Mouse (Mus musculus) layer of hippocampus, postnatal 25 days (tissue): Measurements from ENCODE around the gene Slc4a1ap. TPM values are rescaled to one million over a fixed set of nuclear protein-coding genes. Genes with fewer than 3 reads are reported as not detected.

Experiments
- DNase-seq, 2 experiments: peaks; one replicate each; pipeline ENCODE4 v3.0.0; 2022; ENCODE audit warnings: mixed read lengths in 2 of 2, low spot score in 1 of 2; ENCODE audit errors: extremely low spot score in 1 of 2
- total RNA-seq, 2 experiments: library from RNA; stranded (reverse); gene quantifications; 2 replicates each; pipeline ENCODE4 v1.2.3; 2021

The Slc4a1ap gene
- total RNA-seq, 2 experiments from 2014 or later, result 49.3 to 50.1 TPM

DNA sequence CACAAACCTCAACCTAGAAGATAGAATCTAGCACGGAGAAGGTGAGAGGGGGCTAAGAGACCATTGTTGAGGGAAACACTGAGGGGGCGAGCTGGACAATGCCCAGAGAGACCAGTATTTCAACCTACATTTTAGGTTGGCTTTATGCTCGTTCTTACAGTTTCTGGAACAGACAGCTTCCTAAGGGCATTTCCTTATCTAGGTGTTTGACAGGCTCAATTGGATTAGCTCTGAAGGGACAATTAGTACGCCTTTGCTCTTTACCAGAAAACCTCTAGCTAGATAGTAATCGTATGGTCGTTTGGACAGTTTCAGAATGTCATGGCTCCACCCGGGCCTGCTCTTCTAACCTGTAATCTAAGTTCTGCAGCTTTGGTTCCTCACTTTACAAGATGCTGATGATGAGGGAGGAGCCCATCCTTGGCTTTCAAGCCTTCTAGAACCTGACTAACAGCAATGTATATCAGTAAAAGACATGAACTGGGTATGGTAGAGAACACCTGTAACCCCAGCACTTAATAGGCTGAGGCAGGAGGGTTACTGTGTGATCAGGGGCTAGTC, 74.4 kb downstream of the Slc4a1ap start:
- DNase-seq, result no peak

DNA sequence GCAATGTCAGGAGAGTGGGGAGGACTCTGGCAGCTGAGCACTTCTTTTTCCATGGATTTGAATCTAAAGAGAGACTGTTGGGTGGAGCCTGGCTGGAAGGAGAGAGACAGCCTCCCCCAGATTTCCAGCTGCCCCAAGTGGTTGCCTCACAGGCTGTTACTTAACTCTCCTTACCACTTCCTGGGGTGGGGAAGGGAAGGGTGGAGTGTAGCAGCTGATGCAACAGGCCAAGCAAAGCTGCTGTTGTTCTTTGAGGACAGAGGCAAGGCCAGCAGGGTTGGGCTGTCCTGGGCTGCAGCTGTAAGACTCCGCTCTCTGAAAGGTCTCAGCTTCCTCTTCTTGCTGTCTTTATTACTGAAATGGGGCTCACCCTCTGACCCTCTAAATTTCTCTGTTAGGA, 75.6 kb downstream of the Slc4a1ap start:
- no peak for DNase-seq

DNA sequence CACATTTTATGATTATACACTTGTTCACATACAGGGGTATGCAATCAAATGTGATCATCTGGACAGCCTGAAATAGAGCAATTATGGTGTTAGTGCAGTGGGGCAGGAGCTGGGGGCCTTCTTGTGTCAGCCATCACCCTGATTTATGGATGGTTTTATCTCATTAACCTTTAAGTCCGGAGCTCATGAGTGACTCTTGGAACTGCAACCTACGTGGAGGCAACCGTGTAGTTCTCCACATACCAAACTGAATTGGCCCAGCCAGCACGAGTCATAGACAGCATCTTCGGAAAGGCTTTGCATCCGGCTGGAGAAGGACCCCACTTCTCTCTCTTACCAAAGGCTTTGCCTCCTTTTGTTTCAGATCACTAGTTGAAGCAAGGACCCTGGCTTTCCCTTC, 77.0 kb downstream of the Slc4a1ap start:
- no peak for DNase-seq

DNA sequence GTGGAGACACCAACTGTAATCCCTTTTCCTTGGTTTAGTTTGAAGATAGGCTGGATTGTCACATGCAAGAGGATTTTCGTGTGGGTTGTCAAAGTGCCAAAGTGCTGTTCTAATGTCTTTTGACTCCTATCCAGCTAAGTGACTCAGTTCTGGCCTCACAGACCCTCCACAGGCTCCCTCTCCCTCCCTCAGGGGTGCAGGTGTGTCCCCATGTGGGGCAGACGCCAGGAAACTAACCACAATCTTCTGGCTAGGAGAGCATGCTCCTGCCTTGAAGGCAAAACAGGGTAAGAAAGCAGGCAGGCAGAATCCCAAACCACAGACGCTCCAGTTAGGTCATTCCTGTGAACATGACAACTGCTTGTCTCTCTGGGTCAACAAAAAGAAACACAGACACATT, 79.4 kb downstream of the Slc4a1ap start:
- DNase-seq, result no peak

Other genes with a start within 250 kb of the Slc4a1ap start
- gene Ift172, start 235.9 kb upstream of the Slc4a1ap start, total RNA-seq, result 10 to 100 TPM; 72.9 to 81.8 TPM
- gene Fndc4, start 230.9 kb upstream of the Slc4a1ap start, total RNA-seq, result 100 to 1,000 TPM; 172 to 175 TPM
- gene Gckr, start 229.6 kb upstream of the Slc4a1ap start, total RNA-seq, result under 1 TPM in 1 of 2 experiments, not detected in 1; 0.31 TPM
- 10 to 100 TPM; 43.5 to 43.9 TPM for gene Zfp512, start 74.6 kb upstream of the Slc4a1ap start, total RNA-seq
- under 1 TPM in 1 of 2 experiments, not detected in 1; 0.21 TPM for gene 4930548H24Rik, start 41.3 kb upstream of the Slc4a1ap start, total RNA-seq
- 10 to 100 TPM; 31.8 to 34.1 TPM for gene Gpn1, start 32.3 kb upstream of the Slc4a1ap start, total RNA-seq
- gene Supt7l, start 812 bp downstream of the Slc4a1ap start, total RNA-seq, result 10 to 100 TPM; 17.4 to 18.3 TPM
- gene Mrpl33, start 69.9 kb downstream of the Slc4a1ap start, total RNA-seq, result 100 to 1,000 TPM in 1 of 2 experiments, 10 to 100 TPM in 1; 92.2 to 110 TPM
- 1 to 10 TPM; 3.4 to 4.3 TPM for gene Rbks, start 170.6 kb downstream of the Slc4a1ap start, total RNA-seq
- gene Babam2, start 170.7 kb downstream of the Slc4a1ap start, total RNA-seq, result 10 to 100 TPM; 45.5 to 48.1 TPM